Mouse (Mus musculus) macrophage (primary cell): ENCODE measurements around the gene Atp8a1. TPM values are rescaled to one million over a fixed set of nuclear protein-coding genes. Genes with fewer than 3 reads are reported as not detected.

Experiments
- H3K27ac ChIP-seq: fragments of 350-480 bp; formaldehyde crosslinking; 2 replicates; pipeline ENCODE4 v1.9.0; 2021
- H3K36me3 ChIP-seq: fragments of 350-480 bp; formaldehyde crosslinking; 2 replicates; pipeline ENCODE4 v1.9.0; 2021; ENCODE audit errors: inconsistent target
- H3K4me3 ChIP-seq: fragments of 350-480 bp; formaldehyde crosslinking; 2 replicates; pipeline ENCODE4 v1.9.0; 2021; ENCODE audit errors: inconsistent target
- H3K79me2 ChIP-seq: fragments of 350-480 bp; formaldehyde crosslinking; 2 replicates; pipeline ENCODE4 v1.9.0; 2021; ENCODE audit errors: inconsistent target
- WGBS: methylation state at CpG from one replicate; pipeline ENCODE4 v1.1.7; 2026; ENCODE audit warnings: inconsistent platforms; ENCODE audit not compliant: missing documents; 5-methylcytosine and 5-hydroxymethylcytosine counted together
- polyA plus RNA-seq: library from polyadenylated mRNA; stranded (reverse); fragments of 250-400 nt; gene quantifications from 3 replicates; pipeline ENCODE4 v1.2.4, GENCODE M21; 2018; ENCODE audit warnings: inconsistent platforms
- total RNA-seq, 78 experiments: library from RNA; depleted of rRNA; stranded (reverse); fragments of 250-400 nt; gene quantifications; 1 replicate in 9 of 78; 2 replicates in 24 of 78; 3 replicates in 43 of 78; 4 replicates in 2 of 78; pipeline ENCODE4 v1.2.4; 2018; ENCODE audit warnings: inconsistent platforms in 56 of 78

The Atp8a1 gene
- total RNA-seq (2018; cell fraction: chromatin; rRNA removed), result 1,000 to 10,000 TPM in 1 of 26 experiments, 100 to 1,000 TPM in 25; 211 to 1,161 (median 659) TPM
- total RNA-seq (2018; cell fraction: cytosol; rRNA removed), result 10 to 100 TPM; 32.2 to 82.9 (median 55.1) TPM
- 100 to 1,000 TPM; 113 to 428 (median 276) TPM for total RNA-seq (2018; cell fraction: nucleus; rRNA removed)
- 24.4 to 43.8 TPM (median 40.1 TPM) in 3 replicates for polyA plus RNA-seq

GRCm38 (mm10) chr5:67847253-67848165 lies at the start of gene Atp8a1:
TSS of gene Atp8a1 (minus strand) at chr5:67847434.
- H3K4me3 ChIP-seq, result peak within 1 kb of the TSS; percentile 84
- under 1% methylated on average over 63 of the region's 64 CpGs for WGBS
- no peaks in the 10 kb centered on the region for H3K36me3 ChIP-seq
- H3K79me2 ChIP-seq, result peaks cover 44% of the 10 kb centered on the region
- peak within 1 kb of the TSS; percentile 82 for H3K27ac ChIP-seq

GRCm38 (mm10) chr5:67884422-67885210 lies 37.4 kb upstream of the Atp8a1 start:
- Histone ChIP-seq H3K4me3 (no peak overlapping the region), H3K79me2 (no peaks in the 10 kb centered on the region), H3K36me3 (no peaks in the 10 kb centered on the region), H3K27ac (no peak overlapping the region)
- 92% methylated on average over 9 of the region's 9 CpGs for WGBS

- Histone ChIP-seq H3K36me3 (no peaks in the 10 kb centered on the region), H3K4me3 (no peak overlapping the region), H3K79me2 (no peaks in the 10 kb centered on the region), H3K27ac (no peak overlapping the region)
- 100% methylated on average over 1 of the region's 1 CpGs for WGBS
These were observed 36.4 kb upstream of the Atp8a1 start for GRCm38 (mm10) chr5:67883564-67884171.

GRCm38 (mm10) chr5:67871414-67871813 lies 24.2 kb upstream of the Atp8a1 start:
- no peaks in the 10 kb centered on the region for H3K79me2 ChIP-seq
- WGBS, result 82% methylated on average over 3 of the region's 3 CpGs
- H3K27ac ChIP-seq, result no peak overlapping the region
- H3K36me3 ChIP-seq, result no peaks in the 10 kb centered on the region
- H3K4me3 ChIP-seq, result no peak overlapping the region

- no peaks in the 10 kb centered on the region for H3K36me3 ChIP-seq
- H3K79me2 ChIP-seq, result no peaks in the 10 kb centered on the region
- H3K4me3 ChIP-seq, result no peak overlapping the region
- WGBS, result 96% methylated on average over 9 of the region's 9 CpGs
- no peak overlapping the region for H3K27ac ChIP-seq
These were observed 19.0 kb upstream of the Atp8a1 start for GRCm38 (mm10) chr5:67866221-67866620.

- Histone ChIP-seq H3K4me3 (no peak overlapping the region), H3K36me3 (no peaks in the 10 kb centered on the region), H3K79me2 (no peaks in the 10 kb centered on the region), H3K27ac (no peak overlapping the region)
- WGBS, result 87% methylated on average over 5 of the region's 5 CpGs
These were observed 18.4 kb upstream of the Atp8a1 start for GRCm38 (mm10) chr5:67865670-67866069.

- Histone ChIP-seq H3K27ac (no peak overlapping the region), H3K36me3 (no peaks in the 10 kb centered on the region), H3K4me3 (no peak overlapping the region), H3K79me2 (no peaks in the 10 kb centered on the region)
- 26% methylated on average over 2 of the region's 2 CpGs for WGBS
These were observed 17.4 kb upstream of the Atp8a1 start for GRCm38 (mm10) chr5:67864508-67865060.

- H3K4me3 ChIP-seq, result no peak overlapping the region
- WGBS, result 47% methylated on average over 10 of the region's 10 CpGs
- H3K27ac ChIP-seq, result no peak overlapping the region
- H3K79me2 ChIP-seq, result no peaks in the 10 kb centered on the region
- H3K36me3 ChIP-seq, result no peaks in the 10 kb centered on the region
These were observed 16.7 kb upstream of the Atp8a1 start for GRCm38 (mm10) chr5:67863950-67864391.

- Histone ChIP-seq H3K27ac (no peak overlapping the region), H3K4me3 (no peak overlapping the region), H3K79me2 (no peaks in the 10 kb centered on the region), H3K36me3 (no peaks in the 10 kb centered on the region)
- 96% methylated on average over 6 of the region's 6 CpGs for WGBS
These were observed 7.9 kb upstream of the Atp8a1 start for GRCm38 (mm10) chr5:67854963-67855606.

- WGBS, result 90% methylated on average over 2 of the region's 2 CpGs
- no peak overlapping the region for H3K27ac ChIP-seq
- H3K36me3 ChIP-seq, result no peaks in the 10 kb centered on the region
- no peak overlapping the region for H3K4me3 ChIP-seq
- H3K79me2 ChIP-seq, result no peaks in the 10 kb centered on the region
These were observed 5.6 kb upstream of the Atp8a1 start for GRCm38 (mm10) chr5:67852860-67853259.

- 88% methylated on average over 4 of the region's 4 CpGs for WGBS
These were observed 2.2 kb upstream of the Atp8a1 start for GRCm38 (mm10) chr5:67849411-67849810.

GRCm38 (mm10) chr5:67848511-67849014 lies 1.3 kb upstream of the Atp8a1 start:
- Histone ChIP-seq H3K4me3 (no peak overlapping the region), H3K27ac (no peak overlapping the region), H3K79me2 (peaks cover 34% of the 10 kb centered on the region), H3K36me3 (no peaks in the 10 kb centered on the region)
- WGBS, result 84% methylated on average over 12 of the region's 12 CpGs

More at GRCm38 (mm10) chr5:67849411-67849810, 2.2 kb upstream of the Atp8a1 start:
- Histone ChIP-seq H3K4me3 (no peak overlapping the region), H3K27ac (no peak overlapping the region), H3K36me3 (no peaks in the 10 kb centered on the region), H3K79me2 (peaks cover 25% of the 10 kb centered on the region)

GRCm38 (mm10) chr5:67846361-67847224 lies 641 bp downstream of the Atp8a1 start:
- H3K79me2 ChIP-seq, result peaks cover 54% of the 10 kb centered on the region
- under 1% methylated on average over 36 of the region's 39 CpGs for WGBS
- H3K4me3 ChIP-seq, result peak overlapping the region; percentile 84
- peak overlapping the region; percentile 49 for H3K27ac ChIP-seq
- no peaks in the 10 kb centered on the region for H3K36me3 ChIP-seq
